Mouse (Mus musculus) gastrocnemius, postnatal 14 days (tissue): Measurements from ENCODE around the gene Prl8a6. TPM values are rescaled to one million over a fixed set of nuclear protein-coding genes. Genes with fewer than 3 reads are reported as not detected.

ENCODE experiments used
- DNase-seq: peaks from one replicate; pipeline ENCODE4 v3.0.0; 2021; ENCODE audit warnings: mixed read lengths
- intact Hi-C: fragments of 180-260 bp; cut with DNase I; formaldehyde crosslinking; loops from one replicate; pipeline ENCODE4 v1.15.1; 2025; ENCODE audit warnings: low total_unique reads
- long read RNA-seq, 2 experiments: library from polyadenylated mRNA; stranded (forward); transcript quantifications; one replicate each; pipeline ENCODE4 v2.0.0; 2021
- total RNA-seq, 2 experiments: library from RNA; stranded (reverse); gene quantifications; 2 replicates each; pipeline ENCODE4 v1.2.3; 2021

Prl8a6 gene
- total RNA-seq: not detected
- long read RNA-seq, experiment 1: 0 reads
- long read RNA-seq, experiment 2: 0 reads

- intact Hi-C loops: no loop called here
- DNase-seq: no peak
Measured at GRCm38 (mm10) chr13:27438588-27438987, at the start of gene Prl8a6. Gene Prl8a6 (minus strand): TSS chr13:27438688.

GRCm38 (mm10) chr13:27433159-27433558, 5.3 kb downstream of the Prl8a6 start:
- intact Hi-C loops: no loop called here
- DNase-seq: no peak

GRCm38 (mm10) chr13:27413640-27414039, 24.8 kb downstream of the Prl8a6 start:
- intact Hi-C loops: no loop called here
- DNase-seq: no peak

DNA sequence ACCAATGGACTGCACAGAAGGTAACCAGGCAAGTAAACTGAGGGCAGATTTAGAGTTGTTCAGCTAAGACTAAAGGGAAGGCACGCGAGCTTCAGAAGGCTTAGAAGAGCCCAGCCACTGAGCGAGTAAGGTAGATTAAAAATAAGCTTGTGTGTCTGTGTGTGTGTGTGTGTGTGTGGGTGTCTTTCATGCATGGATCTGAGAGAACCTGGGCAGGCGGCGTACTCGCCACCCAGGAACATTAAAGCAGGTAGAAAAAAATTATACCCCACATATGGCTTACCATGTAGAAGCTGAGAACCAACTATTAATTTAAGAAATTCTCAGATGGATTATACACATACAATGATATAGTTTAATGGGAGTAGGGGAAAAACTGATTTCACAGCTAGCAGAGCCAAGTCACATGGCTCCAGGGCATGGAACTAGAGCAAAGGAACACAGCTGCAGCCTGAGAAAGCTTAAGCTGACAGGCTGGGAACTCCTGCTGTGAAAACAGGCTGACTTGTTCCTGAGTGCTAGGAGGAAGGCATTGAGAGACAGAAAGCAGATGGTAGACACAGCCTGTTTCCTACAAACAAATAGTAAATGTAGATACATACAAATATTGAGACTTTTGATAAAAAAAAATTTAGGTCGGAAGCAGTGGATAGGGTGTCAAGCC, 39.3 kb downstream of the Prl8a6 start:
- no peak for DNase-seq
- intact Hi-C loops: no loop called here

DNA sequence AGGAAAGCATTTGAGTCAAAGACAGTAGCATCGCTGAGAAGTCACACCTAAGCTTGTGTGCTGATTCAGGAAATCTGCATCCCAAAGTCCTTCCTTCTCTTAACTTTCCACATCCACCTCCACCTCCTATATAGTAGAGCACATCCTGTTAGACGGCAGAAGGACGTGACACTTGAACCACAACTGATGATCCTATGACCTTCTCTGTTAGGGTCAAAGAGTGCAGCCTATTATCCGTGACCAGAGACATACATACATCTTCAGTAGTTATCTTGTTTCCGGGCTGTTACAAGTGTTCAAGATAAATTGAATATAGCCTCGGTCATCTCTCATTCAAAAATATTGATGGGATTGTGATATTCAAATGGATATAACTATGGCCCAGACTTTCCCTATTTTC, 47.7 kb downstream of the Prl8a6 start, which contains the start of gene Prl2b1:
Gene Prl2b1, minus strand, starts transcription at position 101 of the 400 bp plus-strand sequence.
- intact Hi-C loops: no loop called here
- no peak for DNase-seq

Other genes with a start within 250 kb of the Prl8a6 start
- gene Prl3c1, start 242.0 kb downstream of the Prl8a6 start, total RNA-seq: not detected
- not detected for gene Prl3b1, start 196.8 kb downstream of the Prl8a6 start, total RNA-seq
- gene Prl3a1, start 179.3 kb downstream of the Prl8a6 start, total RNA-seq: not detected
- not detected for gene Prl6a1, start 126.1 kb downstream of the Prl8a6 start, total RNA-seq
- not detected for gene Prl8a2, start 93.0 kb downstream of the Prl8a6 start, total RNA-seq
- not detected for gene Prl2b1, start 47.8 kb downstream of the Prl8a6 start, total RNA-seq
- not detected for gene Prl8a8, start 74.5 kb upstream of the Prl8a6 start, total RNA-seq
- gene Prl8a9, start 125.9 kb upstream of the Prl8a6 start, total RNA-seq: not detected
- gene Prl8a1, start 143.5 kb upstream of the Prl8a6 start, total RNA-seq: not detected
- gene Prl7b1, start 171.9 kb upstream of the Prl8a6 start, total RNA-seq: not detected
- gene Prl7a1, start 203.8 kb upstream of the Prl8a6 start, total RNA-seq: not detected
- not detected for gene Prl7a2, start 229.3 kb upstream of the Prl8a6 start, total RNA-seq